Comparison of ENCODE assay signal across 8 mouse cellular contexts in genomic region chr12:113073420-113074328, GRCm38 (mm10). TPM values are rescaled to one million over a fixed set of nuclear protein-coding genes. Genes with fewer than 3 reads are reported as not detected.
DNase-seq lines count a peak whose midpoint lies in the region; ATAC-seq and TF ChIP-seq lines count a peak whose summit lies in the region.

No protein-coding gene starts in this region.

- no peak for TF ChIP-seq POLR2A in MEL (IDR thresholded peaks at IDR 0.05; ENCODE audit: control insufficient read depth in 1 of 2, insufficient read depth in 1 of 2, low read depth in 1 of 2, low read length in 2 of 2, poor library complexity in 1 of 2)

- peaks cover 0 to 3% of the 10 kb centered on the region in 2 experiments; a peak in 2 of 4 replicates for H3K27me3 ChIP-seq in MEL (ENCODE audit: control insufficient read depth in 1 of 2, insufficient read depth in 2 of 2, low read length in 2 of 2)
- H3K27me3 ChIP-seq in neural tube, embryonic 13.5 days: no peaks in the 10 kb centered on the region

- H3K9ac ChIP-seq in MEL (ENCODE audit: control insufficient read depth, low read depth, low read length, poor library complexity, severe bottlenecking): peak overlapping the region; percentile 70
- H3K9ac ChIP-seq in neural tube, embryonic 13.5 days: peak overlapping the region; percentile 84

- H3K9me3 ChIP-seq in MEL (replicated peaks; ENCODE audit: insufficient read depth, low read length): no peaks in the 10 kb centered on the region
- H3K9me3 ChIP-seq in neural tube, embryonic 13.5 days: no peaks in the 10 kb centered on the region

- TF ChIP-seq RAD21 in MEL (IDR thresholded peaks at IDR 0.05; ENCODE audit: low read depth, low read length): no peak

- H3K79me2 ChIP-seq in MEL (ENCODE audit: control insufficient read depth, insufficient read depth, low read length, poor library complexity): peaks cover 3% of the 10 kb centered on the region; the same call in 1 of the 2 replicates

- 0 out of 2 replicates have a peak, but pooled peaks have one; percentile 19 for TF ChIP-seq CTCF in layer of hippocampus, adult 2 months (conservative IDR thresholded peaks at IDR 0.05)
- TF ChIP-seq CTCF in MEL (IDR thresholded peaks at IDR 0.05 in 2 of 3, conservative IDR thresholded peaks at IDR 0.05 in 1 of 3; ENCODE audit: control insufficient read depth in 1 of 3, insufficient read depth in 1 of 3, low read depth in 2 of 3, low read length in 3 of 3, poor library complexity in 1 of 3, severe bottlenecking in 1 of 3): peak in 1 of 3 experiments; percentile 30; a peak in 2 of 6 replicates

- peaks cover 0 to 4% of the 10 kb centered on the region in 2 experiments; a peak in 1 of 4 replicates for H3K36me3 ChIP-seq in MEL (ENCODE audit: control insufficient read depth in 1 of 2, insufficient read depth in 2 of 2, low read length in 2 of 2)
- H3K36me3 ChIP-seq in neural tube, embryonic 13.5 days: peaks cover 36% of the 10 kb centered on the region

- TF ChIP-seq EP300 in MEL (IDR thresholded peaks at IDR 0.05; ENCODE audit: low read depth in 1 of 2, low read length in 2 of 2): no peak

- DNase-seq in layer of hippocampus, adult 2 months (ENCODE audit: low spot score in 2 of 2): peak in 1 of 2 experiments; percentile 19
- DNase-seq in layer of hippocampus, adult 11-12 months (ENCODE audit: low spot score): no peak
- DNase-seq in MEL (ENCODE audit: low read depth, low spot score): peak; percentile 69
- peak; percentile 38 to 76 for DNase-seq in cerebellum, postnatal 14 days
- DNase-seq in heart, postnatal 4 days: peak; percentile 49
- DNase-seq in liver: peak; percentile 32

- H3K27ac ChIP-seq in layer of hippocampus, adult 2 months: peak overlapping the region; percentile 95
- peak overlapping the region; percentile 12; the same call in 1 of the 2 replicates for H3K27ac ChIP-seq in MEL (ENCODE audit: control insufficient read depth, low read depth, low read length)
- peak overlapping the region; percentile 98 for H3K27ac ChIP-seq in neural tube, embryonic 13.5 days (replicated peaks)

- H3K4me2 ChIP-seq in neural tube, embryonic 13.5 days: peak overlapping the region; percentile 95

- peak overlapping the region; percentile 64 for H3K4me3 ChIP-seq in layer of hippocampus, adult 2 months
- peak overlapping the region; percentile 69 to 71 for H3K4me3 ChIP-seq in MEL (ENCODE audit: control insufficient read depth in 1 of 2, insufficient read depth in 1 of 2, low read depth in 2 of 2, low read length in 2 of 2)
- H3K4me3 ChIP-seq in neural tube, embryonic 13.5 days: peak overlapping the region; percentile 50

- 15% methylated on average over 15 of the region's 15 CpGs for WGBS in neural tube, embryonic 13.5 days

- ATAC-seq in neural tube, embryonic 13.5 days (ENCODE audit: low read depth): peak; percentile 51
- ATAC-seq in erythroid progenitor cell, adult 5-6 weeks (replicated peaks; ENCODE audit: low FRiP score, poor library complexity, severe bottlenecking): no peak

- H3K4me1 ChIP-seq in MEL (ENCODE audit: control insufficient read depth in 1 of 2, insufficient read depth in 2 of 2, low read length in 2 of 2): peaks cover 0 to 14% of the 10 kb centered on the region in 2 experiments; a peak in 2 of 4 replicates
- H3K4me1 ChIP-seq in neural tube, embryonic 13.5 days (replicated peaks): peaks cover 25% of the 10 kb centered on the region

TF ChIP-seq in MEL, 35 proteins besides CTCF, POLR2A, EP300 and RAD21:
- no peak for TF ChIP-seq POLR2AphosphoS2 (IDR thresholded peaks at IDR 0.05; ENCODE audit: low read length)
- TF ChIP-seq NRF1 (IDR thresholded peaks at IDR 0.05; ENCODE audit: insufficient read depth, low read depth, low read length, poor library complexity, severe bottlenecking): no peak
- TF ChIP-seq SMC3 (IDR thresholded peaks at IDR 0.05; ENCODE audit: low read depth, low read length): peak; percentile 27; the same call in 1 of the 2 replicates
- no peak for TF ChIP-seq TAL1 (IDR thresholded peaks at IDR 0.05; ENCODE audit: low read length)
TF ChIP-seq in MEL: peak in this region for 1.

RNA-seq across cellular contexts. Expression of gene Tex22, which starts 0.6 kb away (rescaled TPM):
- total RNA-seq in layer of hippocampus, adult 2 months (2021): 1 to 10 TPM in 1 of 2 experiments, under 1 TPM in 1; 0.81 to 2.1 TPM
- total RNA-seq in MEL (2012; rRNA removed): 0.59 and 0.65 TPM in 2 replicates
- polyA plus RNA-seq in MEL (2012; ENCODE audit: insufficient read depth in 1 of 2, insufficient read length in 2 of 2, low read depth in 1 of 2, low replicate concordance in 2 of 2, missing spikeins in 1 of 2): under 1 TPM in 1 of 2 experiments, not detected in 1; 0.43 TPM
- total RNA-seq in heart, postnatal 4 days (2021): under 1 TPM in 1 of 2 experiments, not detected in 1; 0.29 TPM
- not detected in 2 replicates for polyA plus RNA-seq in neural tube, embryonic 13.5 days (2015; fragmentation: Nextera tagmentation; extraction: Ambion mirVana)
- not detected in 2 replicates for total RNA-seq in erythroid progenitor cell, adult 5-6 weeks (2015; ENCODE audit: low replicate concordance)
- total RNA-seq in erythroid progenitor cell, adult 5-6 weeks (2017; ENCODE audit: low replicate concordance): not detected in 2 replicates

RNA-seq across cellular contexts. Expression of gene Mta1, which starts 24.4 kb away (rescaled TPM):
- 10 to 100 TPM; 76.0 to 76.9 TPM for total RNA-seq in layer of hippocampus, adult 2 months (2021)
- total RNA-seq in MEL (2012; rRNA removed): 99.5 and 102 TPM in 2 replicates
- 100 to 1,000 TPM in 1 of 2 experiments, 10 to 100 TPM in 1; 69.0 to 410 TPM for polyA plus RNA-seq in MEL (2012; ENCODE audit: insufficient read depth in 1 of 2, insufficient read length in 2 of 2, low read depth in 1 of 2, low replicate concordance in 2 of 2, missing spikeins in 1 of 2)
- total RNA-seq in heart, postnatal 4 days (2021): 10 to 100 TPM; 55.2 to 61.3 TPM
- 14.8 and 15.1 TPM in 2 replicates for polyA plus RNA-seq in neural tube, embryonic 13.5 days (2015; fragmentation: Nextera tagmentation; extraction: Ambion mirVana)
- total RNA-seq in erythroid progenitor cell, adult 5-6 weeks (2015; ENCODE audit: low replicate concordance): 27.2 and 40.4 TPM in 2 replicates
- 17.6 and 21.6 TPM in 2 replicates for total RNA-seq in erythroid progenitor cell, adult 5-6 weeks (2017; ENCODE audit: low replicate concordance)

RNA-seq across cellular contexts. Expression of gene Pacs2, which starts 59.4 kb away (rescaled TPM):
- total RNA-seq in layer of hippocampus, adult 2 months (2021): 10 to 100 TPM; 79.6 to 81.8 TPM
- total RNA-seq in MEL (2012; rRNA removed): 27.7 and 29.8 TPM in 2 replicates
- 10 to 100 TPM; 62.5 to 69.7 TPM for polyA plus RNA-seq in MEL (2012; ENCODE audit: insufficient read depth in 1 of 2, insufficient read length in 2 of 2, low read depth in 1 of 2, low replicate concordance in 2 of 2, missing spikeins in 1 of 2)
- total RNA-seq in heart, postnatal 4 days (2021): 10 to 100 TPM; 31.8 to 33.4 TPM
- polyA plus RNA-seq in neural tube, embryonic 13.5 days (2015; fragmentation: Nextera tagmentation; extraction: Ambion mirVana): 26.1 and 27.8 TPM in 2 replicates
- total RNA-seq in erythroid progenitor cell, adult 5-6 weeks (2015; ENCODE audit: low replicate concordance): 68.3 and 88.3 TPM in 2 replicates
- 44.9 and 45.7 TPM in 2 replicates for total RNA-seq in erythroid progenitor cell, adult 5-6 weeks (2017; ENCODE audit: low replicate concordance)

Comparison
In these comparisons a context has a peak if more than half of its experiments do, and no peak if none do; other contexts are left out.
1. H3K27ac ChIP-seq: peak in every context shown above with its lines; median percentile 98 in neural tube, embryonic 13.5 days; 95 in layer of hippocampus, adult 2 months; 12 in MEL.